Mouse (Mus musculus): Measurements from ENCODE around the gene Nbl1.
A peak's percentile ranks its signal among the peaks of the same experiment; 100 is the strongest.

The Nbl1 gene

DNA sequence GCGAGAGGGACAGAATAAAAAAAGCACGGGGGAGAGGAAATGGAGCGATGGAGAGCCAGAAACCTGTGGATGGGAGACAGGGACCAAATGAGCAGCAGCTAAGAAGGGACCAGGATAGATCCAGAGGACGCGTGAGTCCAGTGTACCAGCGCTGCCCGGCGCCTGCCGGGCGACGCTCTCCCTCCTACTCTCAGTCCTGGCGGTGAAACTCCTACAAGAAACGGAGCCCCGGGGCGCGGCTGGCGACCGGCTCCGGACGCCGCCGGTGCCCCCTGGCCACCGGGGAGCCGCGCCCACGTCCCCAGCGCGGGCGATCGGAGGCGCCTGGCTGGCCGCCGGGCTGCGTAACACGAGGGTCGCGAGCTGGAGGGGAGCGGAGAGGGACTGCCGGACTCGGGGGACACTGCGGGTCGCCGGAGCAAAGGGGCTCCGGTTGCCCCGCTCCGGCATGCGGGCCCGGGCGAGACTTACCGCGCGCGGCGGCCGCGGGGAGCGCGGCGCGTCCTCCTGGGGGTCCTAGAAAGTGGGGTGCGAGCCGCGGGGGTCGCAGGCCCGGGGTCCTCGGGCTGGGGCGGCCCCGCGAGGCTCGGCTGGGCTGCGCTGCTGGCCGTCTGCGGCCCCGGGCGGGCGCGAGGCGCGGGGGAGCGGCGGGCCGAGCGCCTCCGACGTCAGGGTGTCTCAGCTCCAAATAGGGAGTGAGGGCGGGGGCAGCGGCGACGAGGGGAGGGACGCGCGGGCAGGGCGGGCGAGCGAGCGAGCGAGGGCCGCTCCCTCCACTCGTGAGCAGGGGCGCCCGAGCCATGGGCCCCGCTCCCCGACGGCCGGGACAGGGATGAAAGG, at the start of gene Nbl1:
Nbl1 (minus strand) TSS at position 638 of the 840 bp plus-strand sequence.
- DNase-seq: no peak

GRCm38 (mm10) chr4:139141785-139142184, 49.0 kb upstream of the Nbl1 start:
- no peak for DNase-seq

DNA sequence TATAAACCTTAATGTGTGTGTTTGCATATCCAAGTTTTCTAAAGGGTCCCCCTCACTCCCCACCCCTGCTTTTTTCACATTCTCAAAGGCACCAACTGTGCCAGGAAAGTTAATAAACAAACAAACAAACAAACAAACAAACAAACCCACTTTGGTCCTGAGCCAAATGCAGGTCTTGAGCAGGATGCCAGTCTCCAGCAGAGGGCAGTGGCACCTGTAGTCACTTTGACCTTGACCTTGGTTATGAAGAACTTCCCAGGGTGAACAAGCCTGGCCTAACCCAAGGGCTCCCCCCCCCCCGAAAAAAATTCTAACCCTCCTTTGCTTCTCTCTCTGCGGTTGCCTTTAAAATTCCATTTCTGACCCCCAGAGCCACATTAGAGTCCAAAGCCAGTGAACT, 47.5 kb upstream of the Nbl1 start:
- DNase-seq: no peak

- DNase-seq: no peak
Observed at GRCm38 (mm10) chr4:139136011-139136410, 43.2 kb upstream of the Nbl1 start.

GRCm38 (mm10) chr4:139133109-139133508, 40.3 kb upstream of the Nbl1 start:
- DNase-seq: no peak

DNA sequence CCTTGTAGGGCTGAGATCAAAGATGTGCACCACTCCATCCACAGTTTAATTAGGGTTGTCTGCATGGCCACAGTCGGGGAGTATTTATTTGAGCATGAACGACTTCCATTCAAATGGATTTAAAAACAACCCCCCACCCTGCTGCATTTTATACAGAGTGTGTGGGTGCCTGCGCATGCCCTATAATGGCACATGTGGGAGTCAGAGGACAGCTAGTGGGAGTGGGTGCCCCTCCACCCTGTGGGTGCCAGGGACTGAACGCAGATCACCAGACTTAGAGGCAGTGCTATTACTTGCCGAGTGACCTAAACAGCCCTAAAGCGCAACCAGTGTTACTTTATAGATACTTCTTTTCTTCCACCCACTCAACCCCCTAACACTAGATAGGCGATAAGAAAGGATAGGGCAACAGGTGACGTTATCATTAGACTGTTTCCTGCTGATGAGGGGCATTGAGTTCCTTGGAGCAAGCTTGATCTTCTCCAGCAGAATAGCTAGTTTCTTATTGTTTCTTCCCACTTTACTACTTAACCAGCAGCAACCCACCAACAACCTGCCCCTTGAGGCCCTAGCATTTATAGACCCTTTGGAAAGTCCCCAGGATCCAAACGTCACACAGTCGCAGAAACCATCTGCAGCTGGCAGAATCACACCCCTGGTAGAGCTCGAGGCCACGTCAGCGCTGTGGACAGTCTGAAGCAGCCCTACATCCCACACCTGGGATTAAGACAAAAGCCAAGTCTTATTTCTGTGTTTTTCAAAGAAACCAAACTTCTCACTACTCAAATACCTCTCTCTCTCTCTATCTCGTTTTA, 39.3 kb upstream of the Nbl1 start:
- no peak for DNase-seq

GRCm38 (mm10) chr4:139130701-139131549, 38.1 kb upstream of the Nbl1 start, which contains the start of gene Minos1:
Minos1 (minus strand) TSS chr4:139131113.
- DNase-seq: peak; percentile 93 to 94

DNA sequence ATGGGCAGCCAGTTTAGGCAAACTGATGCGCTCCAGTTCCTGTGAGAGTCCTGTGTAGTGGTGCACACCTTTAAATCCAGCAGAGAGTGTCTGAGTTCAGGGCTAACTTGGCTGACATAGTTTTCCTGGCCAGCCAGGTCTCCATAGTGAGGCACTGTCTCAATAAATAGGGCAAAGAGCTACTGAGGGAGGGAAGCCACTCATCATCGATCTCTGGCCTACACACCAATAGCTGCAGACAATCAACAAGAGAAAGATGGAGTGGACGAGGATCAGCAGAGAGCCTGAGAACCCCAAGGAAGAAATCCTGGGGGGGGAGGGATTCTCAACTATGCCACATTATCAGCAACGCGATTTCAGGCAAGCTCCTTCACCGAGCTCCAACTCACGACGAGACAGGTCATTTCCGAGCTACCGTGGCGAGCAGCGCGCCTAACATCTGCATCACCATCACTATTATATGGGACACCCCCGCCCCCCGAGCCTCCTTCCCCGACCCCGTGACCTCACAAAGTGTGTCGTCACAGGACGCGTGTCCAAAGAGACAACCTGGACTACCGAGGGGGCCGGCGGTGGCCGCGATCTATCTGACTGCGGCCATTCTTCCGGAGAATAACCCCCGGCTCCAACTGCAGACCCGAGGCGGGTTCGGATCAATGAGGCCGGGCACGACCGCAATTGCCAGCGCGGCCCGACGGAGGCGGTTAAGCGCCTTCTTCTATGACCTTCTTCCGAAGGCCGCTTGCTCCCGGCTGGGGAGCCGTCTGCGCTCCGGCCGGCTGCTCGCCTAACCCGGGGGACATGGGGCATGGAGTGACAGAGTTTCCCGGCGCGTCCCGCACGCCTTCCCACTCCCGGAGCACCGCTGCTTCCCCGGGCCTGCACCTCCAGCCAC, 37.3 kb upstream of the Nbl1 start:
- no peak for DNase-seq

DNA sequence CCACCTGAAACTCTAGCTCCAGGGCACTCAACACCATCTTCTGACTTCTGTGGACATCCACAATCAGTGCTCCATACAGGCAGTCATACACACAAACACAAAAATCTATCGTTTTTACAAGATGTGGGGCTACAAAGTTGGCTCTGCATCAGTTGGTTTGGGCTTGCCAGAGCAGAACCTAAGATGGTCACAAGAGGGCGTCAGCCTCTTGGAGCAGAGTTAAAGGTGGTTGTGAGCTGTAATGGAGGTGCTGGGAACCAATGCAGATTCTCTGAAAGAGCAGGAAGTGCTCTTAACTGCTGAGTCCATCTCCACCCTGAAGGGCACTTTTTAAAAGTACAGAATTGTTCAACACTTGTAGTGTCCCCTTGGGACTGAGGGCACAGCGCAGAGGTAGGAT, 33.7 kb upstream of the Nbl1 start:
- DNase-seq: no peak

GRCm38 (mm10) chr4:139124940-139125339, 32.1 kb upstream of the Nbl1 start:
- DNase-seq: no peak

- DNase-seq: no peak
Observed at GRCm38 (mm10) chr4:139122557-139122956, 29.8 kb upstream of the Nbl1 start.

- no peak for DNase-seq
Observed at GRCm38 (mm10) chr4:139120998-139121397, 28.2 kb upstream of the Nbl1 start.

GRCm38 (mm10) chr4:139120281-139120814, 27.6 kb upstream of the Nbl1 start:
- no peak for DNase-seq

GRCm38 (mm10) chr4:139116356-139117063, 23.7 kb upstream of the Nbl1 start:
- DNase-seq: no peak

GRCm38 (mm10) chr4:139115721-139116120, 22.9 kb upstream of the Nbl1 start:
- DNase-seq: no peak

DNA sequence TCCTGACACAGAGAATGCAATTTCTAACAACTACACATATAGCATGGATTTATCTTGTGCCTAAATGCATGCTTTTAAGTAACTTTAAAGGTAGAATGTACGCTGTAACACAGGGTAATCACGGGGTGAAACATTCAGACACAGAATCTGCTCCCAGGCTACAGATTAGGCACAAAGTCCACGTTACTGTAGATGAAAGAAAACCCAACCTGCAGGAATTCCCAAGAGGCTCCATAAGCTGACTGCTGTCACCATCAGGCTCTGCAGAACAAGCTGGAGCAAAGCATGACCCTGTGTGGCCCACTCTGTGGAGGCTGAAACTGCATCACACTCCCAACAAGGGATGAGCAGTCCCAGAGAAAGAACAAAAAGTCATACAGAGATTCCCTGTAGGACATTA, 19.7 kb upstream of the Nbl1 start:
- no peak for DNase-seq

DNA sequence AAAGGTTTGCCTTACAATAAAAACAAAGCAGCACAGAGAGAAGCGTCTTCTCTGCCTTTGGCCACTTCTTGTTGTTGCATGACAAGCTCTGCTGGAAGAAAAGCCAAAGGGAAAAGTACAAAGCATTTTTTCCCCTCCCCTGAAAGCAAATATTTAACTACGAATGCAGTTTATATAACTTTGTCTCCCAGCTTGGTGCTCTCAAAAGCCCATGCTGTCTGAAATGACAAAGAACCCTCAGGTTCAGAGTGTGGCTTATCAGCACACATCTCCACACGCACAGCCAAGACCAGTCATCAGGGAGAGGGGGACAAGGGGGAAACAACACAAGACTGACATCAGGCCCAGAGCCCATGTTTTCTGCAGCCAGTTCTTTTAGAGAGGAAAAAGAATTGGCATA, 18.6 kb upstream of the Nbl1 start:
- no peak for DNase-seq

GRCm38 (mm10) chr4:139110858-139111257, 18.1 kb upstream of the Nbl1 start:
- DNase-seq: no peak

DNA sequence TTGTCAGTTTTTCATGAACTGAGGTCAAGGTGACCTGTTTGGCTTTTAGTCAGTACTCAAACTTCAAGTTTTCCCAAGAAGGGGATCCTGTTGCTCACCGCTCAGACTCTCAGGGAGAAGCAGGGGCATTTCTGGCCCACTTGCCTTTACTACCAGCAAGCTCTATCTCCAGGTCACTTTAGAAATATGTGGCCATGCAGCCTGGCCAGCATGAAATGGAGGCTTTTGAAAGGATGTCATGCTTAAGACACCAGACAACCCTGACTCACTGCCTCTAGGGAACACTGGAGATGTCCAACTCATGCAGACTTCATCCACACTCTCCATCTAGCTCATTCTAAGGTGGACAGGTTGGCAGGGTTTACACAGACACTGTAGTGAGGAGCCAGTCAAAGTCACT, 12.7 kb upstream of the Nbl1 start:
- DNase-seq: no peak

DNA sequence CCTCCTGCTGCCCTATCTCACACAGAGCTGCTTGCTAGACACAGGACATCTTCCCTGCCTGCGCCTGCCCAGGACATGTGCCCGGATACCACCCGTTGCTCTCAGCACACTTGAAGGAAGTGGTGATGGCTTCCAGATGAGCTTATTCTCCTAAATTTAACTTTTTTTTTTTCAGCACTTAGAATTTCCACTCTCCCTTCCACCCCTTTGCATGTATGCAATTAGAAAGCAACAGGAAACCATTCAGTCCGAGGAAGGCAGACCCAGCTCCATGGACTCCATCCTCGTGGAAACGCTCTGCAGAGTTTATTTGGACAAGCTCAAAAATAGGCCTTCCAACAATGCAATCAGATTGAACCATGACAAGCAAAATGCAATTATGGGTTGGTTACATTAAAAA, 8.8 kb upstream of the Nbl1 start:
- no peak for DNase-seq

- no peak for DNase-seq
Observed at GRCm38 (mm10) chr4:139100326-139100725, 7.5 kb upstream of the Nbl1 start.

Measured in thymus, adult 18-20 months (tissue).